Mouse (Mus musculus) midbrain, embryonic 10.5 days (tissue): ENCODE results near the gene Gp5. TPM values are rescaled to one million over a fixed set of nuclear protein-coding genes. Genes with fewer than 3 reads are reported as not detected.

Source experiments
- polyA plus RNA-seq: library from polyadenylated mRNA; unstranded; fragments of >200 nt; fragmentation: Nextera tagmentation; extraction: Ambion mirVana; gene quantifications from 2 replicates; pipeline ENCODE4 v1.2.1, GENCODE M21; 2016

The Gp5 gene
- polyA plus RNA-seq, 1 experiment from 2014 or later: 1.9 TPM

Other genes with a start within 250 kb of the Gp5 start
- gene Hes1, start 246.4 kb downstream of the Gp5 start, polyA plus RNA-seq: 32.2 and 42.5 TPM in 2 replicates
- gene Cpn2, start 43.3 kb downstream of the Gp5 start, polyA plus RNA-seq: not detected in 2 replicates
- gene Lrrc15, start 27.5 kb downstream of the Gp5 start, polyA plus RNA-seq: 0.38 and 0.52 TPM in 2 replicates
- 7.1 and 7.8 TPM in 2 replicates for gene Atp13a3, start 95.2 kb upstream of the Gp5 start, polyA plus RNA-seq
- gene Tmem44, start 240.1 kb upstream of the Gp5 start, polyA plus RNA-seq: 21.6 and 33.2 TPM in 2 replicates